25 mouse cellular contexts compared by ENCODE assay signal in genomic region chr9:55244079-55244478, GRCm38 (mm10). TPM values are rescaled to one million over a fixed set of nuclear protein-coding genes. Genes with fewer than 3 reads are reported as not detected.
DNase-seq lines count a peak whose midpoint lies in the region; ATAC-seq and TF ChIP-seq lines count a peak whose summit lies in the region.
"Had no signal": no experiment of that assay in that cellular context is flagged by ENCODE, and none has a peak within 500 bp of the region (broad histone marks: within the 10 kb centered on the region; RNA-seq: fewer than 3 reads in every experiment).

No protein-coding gene starts in this region.

- no peaks in the 10 kb centered on the region for H3K9me3 ChIP-seq in liver, postnatal 0 days (ENCODE audit: low read length)
- H3K9me3 ChIP-seq: embryonic facial prominence, embryonic 12.5 days; embryonic facial prominence, embryonic 15.5 days; hindbrain, embryonic 10.5 days; hindbrain, embryonic 13.5 days had no signal

- no peaks in the 10 kb centered on the region for H3K27me3 ChIP-seq in liver, postnatal 0 days (ENCODE audit: insufficient read depth, low read length)
- no peaks in the 10 kb centered on the region for H3K27me3 ChIP-seq in splenic B cell, adult 2 months (ENCODE audit: control insufficient read depth, insufficient read depth, low read length, poor library complexity, severe bottlenecking)
- H3K27me3 ChIP-seq: embryonic facial prominence, embryonic 12.5 days; embryonic facial prominence, embryonic 15.5 days; hindbrain, embryonic 13.5 days had no signal

- H3K27ac ChIP-seq in liver, postnatal 0 days (ENCODE audit: low read depth) = no peak overlapping the region
- H3K27ac ChIP-seq: embryonic facial prominence, embryonic 12.5 days; embryonic facial prominence, embryonic 15.5 days; hindbrain, embryonic 10.5 days; hindbrain, embryonic 13.5 days had no signal

- H3K4me3 ChIP-seq in liver, postnatal 0 days (ENCODE audit: low read depth, low read length) = no peak overlapping the region
- H3K4me3 ChIP-seq: embryonic facial prominence, embryonic 12.5 days; embryonic facial prominence, embryonic 15.5 days; hindbrain, embryonic 10.5 days; hindbrain, embryonic 13.5 days had no signal

- WGBS in liver, postnatal 0 days (ENCODE audit: insufficient replicate concordance) = 49% methylated on average over 3 of the region's 3 CpGs

- no peaks in the 10 kb centered on the region; the same call in 1 of the 2 replicates for H3K36me3 ChIP-seq in liver, postnatal 0 days (replicated peaks; ENCODE audit: insufficient read depth, low read length)
- no peaks in the 10 kb centered on the region for H3K36me3 ChIP-seq in splenic B cell, adult 2 months (ENCODE audit: control insufficient read depth, insufficient read depth, low read length, poor library complexity, severe bottlenecking)
- H3K36me3 ChIP-seq: embryonic facial prominence, embryonic 12.5 days; embryonic facial prominence, embryonic 15.5 days; hindbrain, embryonic 10.5 days; hindbrain, embryonic 13.5 days had no signal

- H3K4me1 ChIP-seq in liver, postnatal 0 days (ENCODE audit: insufficient read depth) = no peaks in the 10 kb centered on the region; the same call in none of the 2 replicates
- H3K4me1 ChIP-seq: embryonic facial prominence, embryonic 12.5 days; embryonic facial prominence, embryonic 15.5 days; hindbrain, embryonic 10.5 days had no signal

- H3K4me2 ChIP-seq in liver, postnatal 0 days (ENCODE audit: low read depth, low read length) = no peak overlapping the region
- H3K4me2 ChIP-seq: embryonic facial prominence, embryonic 12.5 days; embryonic facial prominence, embryonic 15.5 days; heart, embryonic 11.5 days; hindbrain, embryonic 13.5 days had no signal

- H3K9ac ChIP-seq in liver, postnatal 0 days (replicated peaks) = no peak overlapping the region
- H3K9ac ChIP-seq: embryonic facial prominence, embryonic 12.5 days; embryonic facial prominence, embryonic 15.5 days; forebrain, postnatal 0 days; hindbrain, embryonic 13.5 days had no signal

- no peak for TF ChIP-seq CTCF in liver, postnatal 0 days (IDR thresholded peaks at IDR 0.05; ENCODE audit: low read depth)

- no peak for DNase-seq in liver, postnatal 0 days
- no peak for DNase-seq in liver
- DNase-seq in MEL-GATA-1-ER (ENCODE audit: extremely low read depth, low read depth) = peak; percentile 47
- DNase-seq in splenic B cell, adult 2 months (ENCODE audit: low read depth, low spot score) = peak; percentile 6
- no peak for DNase-seq in kidney, postnatal 36 days
- DNase-seq in kidney, adult 18-20 months = no peak
- DNase-seq in layer of hippocampus, adult 9-11 months = no peak
- DNase-seq: adrenal gland, adult 2 months; adrenal gland, postnatal 14 days; cerebellum, adult 11-12 months; cerebellum, adult 8-10 months; cerebellum, postnatal 10 days; cerebellum, postnatal 36 days; forebrain, postnatal 0 days; gastrocnemius, postnatal 25 days had no signal

- ATAC-seq in liver, postnatal 0 days = peak; percentile 43; the same call in 1 of the 2 replicates
- peak; percentile 85 for ATAC-seq in granulocyte monocyte progenitor cell, adult 5-6 weeks (replicated peaks; ENCODE audit: poor library complexity, severe bottlenecking)
- ATAC-seq: forebrain, embryonic 14.5 days; forebrain, postnatal 0 days; hindbrain, embryonic 16.5 days; inflammation-experienced regulatory T-cells, adult 6 months; intestine, embryonic 16.5 days had no signal

- TF ChIP-seq EP300 in liver, postnatal 0 days (IDR thresholded peaks at IDR 0.05; ENCODE audit: low read depth) = no peak

RNA-seq across cellular contexts. Expression of gene Fbxo22, which starts 35.4 kb away (rescaled TPM):
- polyA plus RNA-seq in liver, postnatal 0 days (2015; fragmentation: Nextera tagmentation; extraction: Ambion mirVana) = 23.1 and 25.0 TPM in 2 replicates
- 50.3 and 51.3 TPM in 2 replicates for total RNA-seq in granulocyte monocyte progenitor cell, adult 5-6 weeks (2014; fragmentation: Nextera tagmentation)
- total RNA-seq in granulocyte monocyte progenitor cell, adult 5-6 weeks (2017) = 51.9 and 63.0 TPM in 2 replicates

Comparison
In these comparisons a context has a peak if more than half of its experiments do, and no peak if none do; other contexts are left out.
1. DNase-seq: peak in MEL-GATA-1-ER (single experiment) and splenic B cell, adult 2 months (single experiment); none in liver, postnatal 0 days (single experiment), liver (single experiment), kidney, postnatal 36 days (0 of 2), kidney, adult 18-20 months (single experiment) and layer of hippocampus, adult 9-11 months (single experiment).